Mouse (Mus musculus): ENCODE measurements around the gene Myf6.

DNA sequence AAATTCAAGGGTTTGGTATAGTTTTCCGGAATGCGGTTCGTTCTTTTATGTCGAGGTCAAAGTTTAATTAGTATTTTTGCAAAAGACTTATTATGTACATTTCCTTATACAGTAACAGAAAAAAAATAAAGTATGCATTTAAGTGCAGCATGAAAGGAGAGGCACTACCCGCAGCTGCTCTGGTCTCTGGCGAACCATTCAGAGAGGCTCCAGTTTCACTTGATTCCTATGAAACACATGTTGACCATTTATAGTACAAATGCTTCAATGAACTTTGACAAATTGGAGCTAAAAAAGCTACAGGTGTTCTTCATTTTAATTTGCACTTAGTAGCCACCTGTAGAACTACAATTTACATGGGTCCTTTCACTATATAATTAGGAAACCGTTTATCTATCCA, 20.2 kb upstream of the Myf6 start:
- TF ChIP-seq CTCF (IDR thresholded peaks at IDR 0.05; ENCODE audit: extremely low read depth, insufficient read length, insufficient replicate concordance, low read depth, low read length) (no peak), POLR2A (IDR thresholded peaks at IDR 0.05; ENCODE audit: low read depth, low read length) (no peak)

Measured in small intestine, adult 2 months (tissue).